Mouse (Mus musculus): Measurements from ENCODE around the gene Polm. TPM values are rescaled to one million over a fixed set of nuclear protein-coding genes. Genes with fewer than 3 reads are reported as not detected.

Gene Polm
- polyA plus RNA-seq, 1 experiment from 2014 or later = 5.5 TPM

DNA sequence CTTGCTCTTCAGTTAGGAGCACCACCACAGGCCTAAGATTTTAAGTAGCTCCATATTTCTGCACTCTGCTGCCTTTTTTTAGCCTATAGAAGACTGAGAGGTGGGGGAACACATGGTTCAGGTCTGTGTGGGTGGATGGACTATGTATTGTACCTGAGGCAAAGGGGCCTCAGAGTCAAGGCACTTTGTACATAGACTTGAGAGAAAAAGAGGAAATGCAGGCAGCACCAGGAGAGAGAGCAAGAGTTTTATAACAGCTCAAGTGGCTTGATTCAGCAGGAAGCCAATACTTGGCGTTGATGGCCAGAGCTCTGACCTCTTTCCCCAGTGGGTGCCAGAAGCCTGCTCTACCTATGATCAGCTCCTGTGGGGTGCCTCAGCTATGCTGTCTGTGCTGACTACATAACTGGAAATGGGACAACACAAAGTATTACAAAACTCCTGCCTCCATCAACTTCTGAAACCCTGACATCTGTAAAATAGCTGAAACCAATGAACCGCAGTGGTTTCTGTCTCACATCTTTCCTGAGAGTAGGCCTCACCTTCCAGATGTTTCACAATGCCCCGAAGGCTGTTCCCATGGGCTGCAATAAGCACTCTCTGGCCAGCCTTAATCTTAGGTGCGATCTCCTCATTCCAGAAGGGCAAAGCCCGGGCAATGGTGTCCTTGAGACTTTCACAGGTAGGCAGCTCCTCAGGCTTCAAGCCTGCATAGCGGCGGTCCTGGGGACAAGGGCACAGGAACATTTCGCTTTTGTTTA is 35.2 kb downstream of the Polm start:
- whole genome bisulfite sequencing = 74% methylated on average over 8 of the region's 8 CpGs
- no peak overlapping the region for H3K27ac ChIP-seq (ENCODE audit: low read depth, low read length)
- H3K4me3 ChIP-seq (ENCODE audit: low read length) = no peak overlapping the region
- H3K4me1 ChIP-seq (ENCODE audit: control insufficient read depth, insufficient read depth, low read depth, low read length) = no peaks in the 10 kb centered on the region; the same call in 1 of the 2 replicates
- H3K36me3 ChIP-seq (ENCODE audit: control insufficient read depth, insufficient read depth, low read length) = peaks cover 22% of the 10 kb centered on the region
- H3K9me3 ChIP-seq (ENCODE audit: control insufficient read depth, low read length) = no peaks in the 10 kb centered on the region
- H3K4me2 ChIP-seq (ENCODE audit: low read length) = no peak overlapping the region
- ATAC-seq = 0 out of 2 replicates have a peak, but pooled peaks have one; percentile 15
- H3K27me3 ChIP-seq (replicated peaks; ENCODE audit: control insufficient read depth, insufficient read depth, low read length) = no peaks in the 10 kb centered on the region
- no peak overlapping the region for H3K9ac ChIP-seq (ENCODE audit: low read depth, low read length)

DNA sequence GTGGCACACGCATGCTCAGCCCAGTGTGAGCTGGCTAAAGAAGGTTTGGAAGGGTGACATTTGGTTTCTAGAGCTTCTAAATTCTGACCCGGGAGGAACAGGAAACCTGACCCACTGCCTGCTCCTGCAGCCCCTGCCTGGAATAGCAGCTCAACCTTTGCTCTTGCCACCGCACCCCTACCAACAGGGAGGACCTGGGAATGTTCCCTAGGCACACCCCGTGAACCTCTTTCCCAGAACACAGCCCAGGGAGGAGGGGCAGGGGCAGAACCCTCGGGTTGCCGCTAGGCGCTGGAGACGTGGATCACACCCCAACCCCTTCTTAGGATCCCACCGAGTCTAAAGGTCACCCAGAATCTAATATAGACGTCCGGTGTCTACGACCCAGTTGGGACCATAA is 35.8 kb downstream of the Polm start:
- no peaks in the 10 kb centered on the region for H3K9me3 ChIP-seq (ENCODE audit: control insufficient read depth, low read length)
- H3K27ac ChIP-seq (ENCODE audit: low read depth, low read length) = no peak overlapping the region
- 66% methylated on average over 12 of the region's 12 CpGs for WGBS
- no peaks in the 10 kb centered on the region; the same call in 1 of the 2 replicates for H3K4me1 ChIP-seq (ENCODE audit: control insufficient read depth, insufficient read depth, low read depth, low read length)
- no peak overlapping the region for H3K4me3 ChIP-seq (ENCODE audit: low read length)
- no peak overlapping the region for H3K9ac ChIP-seq (ENCODE audit: low read depth, low read length)
- peaks cover 27% of the 10 kb centered on the region for H3K36me3 ChIP-seq (ENCODE audit: control insufficient read depth, insufficient read depth, low read length)
- ATAC-seq = 0 out of 2 replicates have a peak, but pooled peaks have one; percentile 32
- H3K4me2 ChIP-seq (ENCODE audit: low read length) = no peak overlapping the region
- H3K27me3 ChIP-seq (replicated peaks; ENCODE audit: control insufficient read depth, insufficient read depth, low read length) = no peaks in the 10 kb centered on the region

GRCm38 (mm10) chr11:5801511-5801910 is 36.3 kb downstream of the Polm start:
- Histone ChIP-seq H3K4me3 (ENCODE audit: low read length) (no peak overlapping the region), H3K9me3 (ENCODE audit: control insufficient read depth, low read length) (no peaks in the 10 kb centered on the region), H3K27me3 (replicated peaks; ENCODE audit: control insufficient read depth, insufficient read depth, low read length) (no peaks in the 10 kb centered on the region), H3K4me1 (ENCODE audit: control insufficient read depth, insufficient read depth, low read depth, low read length) (no peaks in the 10 kb centered on the region; the same call in 1 of the 2 replicates), H3K9ac (ENCODE audit: low read depth, low read length) (no peak overlapping the region), H3K4me2 (ENCODE audit: low read length) (no peak overlapping the region), H3K36me3 (ENCODE audit: control insufficient read depth, insufficient read depth, low read length) (peaks cover 32% of the 10 kb centered on the region), H3K27ac (ENCODE audit: low read depth, low read length) (no peak overlapping the region)
- ATAC-seq = no peak
- 95% methylated on average over 16 of the region's 16 CpGs for WGBS

DNA sequence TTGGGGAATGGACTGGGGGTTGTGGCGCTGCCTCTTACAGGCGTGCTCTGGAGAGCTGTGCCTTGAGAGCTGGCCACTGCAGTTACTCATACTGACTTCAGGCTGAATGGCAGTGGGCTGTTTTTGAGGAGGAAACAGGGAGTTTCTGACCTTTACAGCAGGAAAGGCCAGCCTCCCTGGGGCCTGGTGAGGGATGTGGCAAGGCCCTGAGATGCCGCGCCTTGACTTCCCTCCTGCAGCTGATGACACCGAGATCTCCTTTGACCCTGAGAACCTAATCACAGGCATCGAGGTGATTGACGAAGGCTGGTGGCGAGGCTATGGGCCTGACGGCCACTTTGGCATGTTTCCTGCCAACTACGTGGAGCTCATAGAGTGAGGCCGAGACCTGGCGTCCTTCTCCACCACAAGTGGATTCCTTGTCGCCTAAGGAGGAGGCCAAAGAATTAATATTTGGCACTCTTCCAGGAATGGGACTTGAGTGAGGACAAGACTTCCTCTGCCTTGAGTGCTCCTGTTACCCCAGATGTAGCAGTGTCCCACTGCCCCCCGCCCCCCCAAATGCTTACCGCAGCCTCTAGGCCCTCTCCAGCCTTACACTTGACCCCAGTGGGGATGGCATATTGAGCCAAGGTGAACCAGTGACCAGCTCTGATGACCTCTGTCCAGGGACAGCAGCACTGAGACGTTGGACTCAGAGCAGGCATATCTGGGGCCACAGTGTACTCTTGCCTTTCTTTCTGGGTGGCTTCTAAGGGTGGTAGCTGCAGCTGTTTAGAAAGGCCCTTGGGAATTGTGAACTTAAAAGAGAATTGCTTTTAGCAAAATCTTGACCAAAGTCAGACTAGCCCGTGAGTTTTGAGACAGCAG is 38.0 kb downstream of the Polm start:
- ATAC-seq = no peak
- peaks cover 42% of the 10 kb centered on the region for H3K36me3 ChIP-seq (ENCODE audit: control insufficient read depth, insufficient read depth, low read length)

DNA sequence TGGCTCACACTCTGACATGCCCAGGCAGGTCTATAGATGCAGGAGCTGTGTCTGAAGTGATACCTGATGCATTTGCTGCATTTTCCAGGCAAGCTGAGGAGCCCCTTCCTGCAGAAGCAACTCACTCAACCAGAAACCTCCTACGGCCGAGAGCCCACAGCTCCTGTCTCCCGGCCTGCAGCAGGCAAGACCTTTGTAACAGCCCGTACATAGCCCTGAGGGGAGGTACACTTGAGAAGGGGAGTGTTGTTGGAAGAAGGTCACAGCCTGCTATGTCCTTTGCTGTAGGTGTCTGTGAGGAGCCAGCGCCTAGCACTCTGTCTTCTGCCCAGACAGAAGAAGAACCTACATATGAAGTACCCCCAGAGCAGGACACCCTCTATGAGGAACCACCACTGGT is 39.9 kb downstream of the Polm start:
- Histone ChIP-seq H3K4me1 (ENCODE audit: control insufficient read depth, insufficient read depth, low read depth, low read length) (no peaks in the 10 kb centered on the region), H3K9ac (ENCODE audit: low read depth, low read length) (no peak overlapping the region), H3K27ac (ENCODE audit: low read depth, low read length) (no peak overlapping the region), H3K4me3 (ENCODE audit: low read length) (no peak overlapping the region), H3K36me3 (ENCODE audit: control insufficient read depth, insufficient read depth, low read length) (peaks cover 48% of the 10 kb centered on the region), H3K9me3 (ENCODE audit: control insufficient read depth, low read length) (no peaks in the 10 kb centered on the region), H3K4me2 (ENCODE audit: low read length) (no peak overlapping the region), H3K27me3 (replicated peaks; ENCODE audit: control insufficient read depth, insufficient read depth, low read length) (no peaks in the 10 kb centered on the region)
- no peak for ATAC-seq
- 94% methylated on average over 5 of the region's 5 CpGs for WGBS

More for the DNA sequence above, 38.0 kb downstream of the Polm start:
- WGBS = 83% methylated on average over 17 of the region's 17 CpGs
- H3K4me1 ChIP-seq (ENCODE audit: control insufficient read depth, insufficient read depth, low read depth, low read length) = no peaks in the 10 kb centered on the region; the same call in 1 of the 2 replicates
- no peaks in the 10 kb centered on the region for H3K27me3 ChIP-seq (replicated peaks; ENCODE audit: control insufficient read depth, insufficient read depth, low read length)
- H3K4me3 ChIP-seq (ENCODE audit: low read length) = no peak overlapping the region
- H3K9ac ChIP-seq (ENCODE audit: low read depth, low read length) = no peak overlapping the region
- H3K4me2 ChIP-seq (ENCODE audit: low read length) = no peak overlapping the region
- H3K9me3 ChIP-seq (ENCODE audit: control insufficient read depth, low read length) = no peaks in the 10 kb centered on the region
- no peak overlapping the region for H3K27ac ChIP-seq (ENCODE audit: low read depth, low read length)

DNA sequence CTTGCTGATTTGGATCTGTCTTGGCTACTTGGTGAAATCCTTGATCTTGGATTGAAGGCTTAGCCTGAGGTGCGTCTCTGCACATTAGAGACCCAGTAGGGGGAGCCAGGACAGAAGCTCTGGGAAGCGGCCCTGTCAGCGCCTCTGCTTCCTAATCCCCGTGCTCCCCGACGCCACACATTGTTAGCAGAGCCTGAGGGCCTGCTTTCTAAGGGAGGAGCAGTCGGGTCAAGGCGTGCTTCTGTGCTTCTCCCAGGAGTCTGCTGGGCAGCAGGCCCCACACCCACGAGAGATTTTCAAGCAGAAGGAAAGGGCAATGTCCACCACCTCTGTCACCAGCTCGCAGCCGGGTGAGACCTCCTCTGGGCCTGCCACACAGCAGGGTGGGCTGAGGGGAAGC is 40.4 kb downstream of the Polm start:
- 81% methylated on average over 11 of the region's 11 CpGs for WGBS
- no peak overlapping the region for H3K4me3 ChIP-seq (ENCODE audit: low read length)
- no peak for ATAC-seq

DNA sequence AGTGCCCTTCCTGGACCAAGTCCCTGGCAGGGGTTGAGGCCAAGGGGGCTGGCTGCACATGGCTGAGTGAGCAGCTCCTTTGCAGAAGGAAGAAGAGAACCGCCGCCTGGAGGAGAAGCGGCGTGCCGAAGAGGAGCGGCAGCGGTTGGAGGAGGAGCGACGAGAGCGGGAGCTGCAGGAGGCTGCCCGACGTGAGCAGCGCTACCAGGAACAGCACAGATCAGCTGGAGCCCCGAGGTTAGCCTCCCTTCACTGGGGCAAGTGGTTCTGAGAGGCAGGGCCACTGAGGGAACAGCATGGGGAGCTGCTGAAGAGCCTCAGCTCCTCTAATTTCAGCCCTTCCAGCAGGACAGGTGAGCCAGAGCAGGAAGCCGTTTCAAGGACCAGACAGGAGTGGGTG is 40.9 kb downstream of the Polm start:
- ATAC-seq = no peak
- H3K9ac ChIP-seq (ENCODE audit: low read depth, low read length) = no peak overlapping the region
- H3K4me2 ChIP-seq (ENCODE audit: low read length) = no peak overlapping the region
- H3K9me3 ChIP-seq (ENCODE audit: control insufficient read depth, low read length) = no peaks in the 10 kb centered on the region
- WGBS = 82% methylated on average over 15 of the region's 15 CpGs
- peaks cover 56% of the 10 kb centered on the region for H3K36me3 ChIP-seq (ENCODE audit: control insufficient read depth, insufficient read depth, low read length)
- H3K27ac ChIP-seq (ENCODE audit: low read depth, low read length) = no peak overlapping the region
- no peaks in the 10 kb centered on the region for H3K27me3 ChIP-seq (replicated peaks; ENCODE audit: control insufficient read depth, insufficient read depth, low read length)
- H3K4me3 ChIP-seq (ENCODE audit: low read length) = no peak overlapping the region
- no peaks in the 10 kb centered on the region for H3K4me1 ChIP-seq (ENCODE audit: control insufficient read depth, insufficient read depth, low read depth, low read length)

More for the DNA sequence above, 40.4 kb downstream of the Polm start:
- H3K27me3 ChIP-seq (replicated peaks; ENCODE audit: control insufficient read depth, insufficient read depth, low read length) = no peaks in the 10 kb centered on the region
- no peak overlapping the region for H3K9ac ChIP-seq (ENCODE audit: low read depth, low read length)
- no peaks in the 10 kb centered on the region for H3K4me1 ChIP-seq (ENCODE audit: control insufficient read depth, insufficient read depth, low read depth, low read length)
- peaks cover 52% of the 10 kb centered on the region for H3K36me3 ChIP-seq (ENCODE audit: control insufficient read depth, insufficient read depth, low read length)
- no peak overlapping the region for H3K4me2 ChIP-seq (ENCODE audit: low read length)
- H3K9me3 ChIP-seq (ENCODE audit: control insufficient read depth, low read length) = no peaks in the 10 kb centered on the region
- no peak overlapping the region for H3K27ac ChIP-seq (ENCODE audit: low read depth, low read length)

GRCm38 (mm10) chr11:5795706-5796105 is 42.1 kb downstream of the Polm start:
- Histone ChIP-seq H3K36me3 (ENCODE audit: control insufficient read depth, insufficient read depth, low read length) (peaks cover 56% of the 10 kb centered on the region), H3K9ac (ENCODE audit: low read depth, low read length) (no peak overlapping the region), H3K4me3 (ENCODE audit: low read length) (no peak overlapping the region), H3K4me2 (ENCODE audit: low read length) (no peak overlapping the region), H3K9me3 (ENCODE audit: control insufficient read depth, low read length) (no peaks in the 10 kb centered on the region), H3K27ac (ENCODE audit: low read depth, low read length) (no peak overlapping the region), H3K27me3 (replicated peaks; ENCODE audit: control insufficient read depth, insufficient read depth, low read length) (no peaks in the 10 kb centered on the region), H3K4me1 (ENCODE audit: control insufficient read depth, insufficient read depth, low read depth, low read length) (no peaks in the 10 kb centered on the region)
- 87% methylated on average over 7 of the region's 7 CpGs for WGBS
- ATAC-seq = 0 out of 2 replicates have a peak, but pooled peaks have one; percentile 24

DNA sequence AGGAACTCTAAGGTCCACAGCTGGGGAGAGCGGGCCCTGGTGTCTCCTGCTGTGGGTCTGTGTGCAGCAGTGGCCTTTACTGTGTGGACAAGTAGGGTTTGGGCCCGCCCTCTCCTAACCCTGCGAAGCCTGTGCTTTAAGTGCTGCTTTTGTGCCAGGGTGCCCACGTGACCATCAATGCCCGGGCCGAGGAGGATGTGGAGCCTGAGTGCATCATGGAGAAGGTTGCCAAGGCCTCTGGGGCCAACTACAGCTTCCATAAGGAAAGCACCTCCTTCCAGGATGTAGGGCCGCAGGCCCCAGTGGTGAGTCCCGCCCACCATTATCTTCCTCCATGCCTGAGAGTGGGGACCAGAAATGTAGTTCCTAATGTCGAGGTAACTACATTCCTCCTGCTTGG is 42.5 kb downstream of the Polm start:
- Histone ChIP-seq H3K9me3 (ENCODE audit: control insufficient read depth, low read length) (no peaks in the 10 kb centered on the region), H3K4me3 (ENCODE audit: low read length) (no peak overlapping the region), H3K27me3 (replicated peaks; ENCODE audit: control insufficient read depth, insufficient read depth, low read length) (no peaks in the 10 kb centered on the region), H3K27ac (ENCODE audit: low read depth, low read length) (no peak overlapping the region), H3K36me3 (ENCODE audit: control insufficient read depth, insufficient read depth, low read length) (peaks cover 53% of the 10 kb centered on the region), H3K9ac (ENCODE audit: low read depth, low read length) (no peak overlapping the region), H3K4me2 (ENCODE audit: low read length) (no peak overlapping the region), H3K4me1 (ENCODE audit: control insufficient read depth, insufficient read depth, low read depth, low read length) (no peaks in the 10 kb centered on the region)
- WGBS = 83% methylated on average over 9 of the region's 9 CpGs
- no peak for ATAC-seq
